Mouse (Mus musculus) neutrophil, adult 5-6 weeks (primary cell): ENCODE measurements at regions not wholly inside any gene's neighbourhood (a gene's known extent, or its start where the extent isn't known, plus 50 kb on each side); places are given as distances from the start of the nearest gene placed in this dataset.

Experiments used
- ATAC-seq: fragments of 151-379, 151-347 bp; 2 replicates; pipeline ENCODE4 v1.8.0; 2017; ENCODE audit warnings: mild to moderate bottlenecking, moderate TSS enrichment; ENCODE audit not compliant: insufficient number of reproducible peaks, poor library complexity, low FRiP score, severe bottlenecking; ENCODE audit errors: extremely low read depth

- peak; percentile 21; the same call in 1 of the 2 replicates for ATAC-seq
Measured at GRCm38 (mm10) chr13:52035731-52036130, 189.3 kb downstream of the Gadd45g start.

DNA sequence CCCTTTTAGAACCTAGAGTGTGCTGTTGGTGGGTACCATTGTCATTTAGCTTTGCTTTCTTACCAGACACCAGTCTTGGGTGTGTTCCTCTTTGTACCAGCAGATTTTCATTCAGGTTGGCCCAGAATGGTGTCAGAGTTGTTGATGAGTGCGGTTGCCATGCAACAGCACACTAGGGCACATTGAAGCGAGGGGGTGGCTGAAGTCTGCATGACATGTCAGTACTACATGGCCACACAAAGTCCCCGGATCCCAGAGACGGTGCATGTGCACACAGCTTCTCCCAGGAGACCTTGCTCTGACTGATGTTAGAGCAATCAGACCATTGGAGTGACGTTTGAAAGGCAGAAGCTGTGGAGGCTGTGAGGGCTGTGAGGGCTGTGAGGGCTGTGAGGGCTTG is 189.9 kb downstream of the Gadd45g start:
- ATAC-seq, result peak; percentile 75

DNA sequence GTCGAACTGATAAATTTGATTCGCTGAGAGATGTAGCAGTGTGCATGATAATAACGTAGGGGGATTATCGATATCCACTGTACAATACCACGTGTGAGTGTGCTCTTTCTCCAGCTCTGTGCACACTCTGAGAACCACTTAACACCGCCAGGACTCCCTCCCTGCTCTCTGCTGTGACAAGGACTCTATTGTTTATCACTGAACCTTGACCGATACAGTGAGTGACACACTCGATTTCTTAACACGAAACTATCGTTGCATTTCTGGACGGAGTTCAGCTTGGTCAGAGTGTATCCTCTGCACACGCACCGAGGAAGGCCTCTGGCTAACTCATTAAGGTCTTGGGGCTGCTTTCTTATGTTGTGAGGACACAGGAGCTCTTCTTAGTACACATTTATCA is 190.7 kb downstream of the Gadd45g start:
- ATAC-seq, result no peak

DNA sequence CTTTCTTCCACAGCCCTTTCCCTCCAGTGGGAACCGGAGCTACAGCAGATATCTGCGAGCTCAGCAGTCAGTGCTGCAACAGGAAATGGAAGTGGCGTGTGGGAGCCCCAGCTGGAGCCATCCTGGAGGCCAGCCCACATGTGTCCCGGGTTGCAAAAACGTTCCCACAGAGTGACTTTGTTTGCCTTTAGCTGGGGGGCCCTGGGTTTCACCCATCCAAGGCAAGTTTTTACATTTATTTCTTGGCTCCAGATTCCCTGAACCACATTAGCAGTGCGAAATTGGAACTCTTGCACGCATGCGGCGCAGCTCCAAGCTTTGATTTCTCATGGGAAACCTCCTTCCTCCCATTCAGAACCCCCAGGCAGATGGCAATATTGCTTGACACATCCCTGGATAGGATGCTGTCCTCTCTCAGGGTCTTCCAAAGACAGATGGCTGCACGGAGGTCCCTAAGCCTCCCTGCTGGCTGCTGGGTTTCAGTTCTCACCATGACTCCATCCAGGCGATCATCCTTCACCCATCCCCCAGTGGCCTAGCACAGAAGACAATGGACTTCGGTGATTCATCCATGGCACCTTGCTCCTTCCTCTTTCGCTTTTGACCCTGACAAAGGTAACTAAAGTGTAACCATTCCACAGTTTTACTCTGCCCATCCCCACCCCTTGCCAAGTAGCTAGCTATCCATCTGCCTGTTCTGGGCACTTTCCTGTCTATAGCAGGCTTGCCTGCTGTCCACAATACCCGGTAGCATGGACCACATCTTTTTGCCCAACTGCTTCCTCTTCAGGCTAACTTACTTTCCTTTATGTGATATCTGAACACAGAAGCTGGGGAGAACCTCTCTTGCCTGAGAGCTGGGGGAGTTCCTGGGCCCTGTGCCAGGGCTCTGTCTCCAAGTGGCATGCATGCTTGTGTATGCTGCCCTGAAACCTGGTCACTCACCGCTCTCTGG is 195.3 kb downstream of the Gadd45g start:
- ATAC-seq, result peak; percentile 63

GRCm38 (mm10) chr13:52042867-52043266 is 196.4 kb downstream of the Gadd45g start:
- ATAC-seq, result no peak

- no peak for ATAC-seq
Measured at GRCm38 (mm10) chr13:52043916-52044315, 197.4 kb downstream of the Gadd45g start.

- ATAC-seq, result no peak
Measured at GRCm38 (mm10) chr13:52045349-52045748, 198.9 kb downstream of the Gadd45g start.

DNA sequence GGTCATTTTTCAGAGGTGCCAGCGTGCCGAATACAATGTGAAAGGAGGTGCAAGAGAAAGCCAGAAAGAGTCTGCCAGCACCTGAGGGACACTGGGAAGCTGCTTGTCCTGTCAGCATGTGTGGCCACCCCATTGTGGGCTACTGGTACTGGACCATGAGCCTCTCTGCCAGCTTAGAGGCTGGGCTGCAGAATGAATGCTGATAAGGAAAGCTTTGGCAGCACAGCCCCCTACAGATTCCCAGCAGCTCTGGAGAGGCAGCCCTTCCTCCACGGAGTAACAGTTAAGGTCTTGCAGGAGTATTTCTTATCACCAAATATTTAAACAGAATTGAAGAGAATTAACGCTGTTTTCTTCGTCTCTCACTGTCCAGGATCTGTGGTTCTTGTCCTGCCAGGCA is 199.5 kb downstream of the Gadd45g start:
- ATAC-seq, result no peak

GRCm38 (mm10) chr13:52046700-52047099 is 200.2 kb downstream of the Gadd45g start:
- ATAC-seq, result no peak

GRCm38 (mm10) chr13:52047937-52048336 is 201.5 kb downstream of the Gadd45g start:
- ATAC-seq, result no peak

DNA sequence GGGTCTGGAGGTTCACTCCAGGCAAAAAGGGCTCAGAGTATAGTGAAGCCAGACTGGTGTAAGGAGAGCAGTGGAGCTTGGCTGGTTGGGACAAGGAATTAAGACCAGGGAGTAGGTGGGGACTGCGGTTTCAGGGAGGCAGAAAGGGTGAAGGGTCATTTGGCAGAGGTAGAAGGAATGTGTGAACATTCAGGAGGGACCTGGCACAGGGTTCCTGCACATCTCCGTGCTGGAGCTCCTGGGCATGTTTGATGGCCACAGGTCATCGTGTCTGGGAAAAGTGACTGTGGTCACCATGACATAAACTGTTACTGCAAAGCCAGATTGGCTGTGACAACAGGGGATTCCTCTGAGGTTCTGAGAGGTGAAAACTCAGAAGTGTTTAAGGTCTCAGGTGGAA is 202.3 kb downstream of the Gadd45g start:
- ATAC-seq, result no peak

DNA sequence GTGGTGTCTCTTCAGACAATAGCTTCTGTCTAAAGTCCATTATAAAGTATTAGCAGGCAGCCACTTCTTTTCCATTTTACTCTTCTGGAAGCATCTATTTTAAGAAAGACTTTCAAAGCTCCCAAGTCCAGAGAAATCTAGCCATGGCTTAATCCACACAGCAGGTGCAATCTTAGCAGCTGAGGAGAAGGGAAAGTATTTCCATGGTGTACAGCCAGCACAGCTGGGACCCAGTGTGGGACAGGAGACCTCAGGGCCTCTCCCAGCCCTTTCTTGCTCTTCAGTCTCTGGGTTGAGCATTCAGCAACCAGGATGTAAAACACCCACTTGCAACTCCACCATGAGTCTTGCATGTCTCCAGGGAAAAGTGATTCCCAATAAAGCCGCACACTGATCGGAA is 202.8 kb downstream of the Gadd45g start:
- no peak for ATAC-seq

DNA sequence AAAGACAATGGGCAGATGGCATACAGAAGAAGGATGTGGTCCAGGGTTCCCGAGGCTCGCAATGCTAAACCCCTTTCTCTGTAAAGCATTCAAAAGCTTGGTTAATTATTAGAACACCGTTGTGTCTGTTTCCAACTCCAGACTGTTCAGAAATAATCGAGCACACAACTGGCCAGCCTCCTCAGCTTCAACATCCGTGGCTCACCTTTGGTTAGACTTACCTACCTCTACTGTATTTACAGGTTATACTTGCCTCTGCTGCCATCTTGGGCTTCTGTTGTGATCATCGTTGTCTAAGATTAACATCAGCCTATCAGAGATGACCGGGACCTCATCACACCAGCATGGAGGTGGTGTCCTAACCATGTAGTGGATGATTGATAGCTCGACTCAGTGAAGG is 209.3 kb downstream of the Gadd45g start:
- no peak for ATAC-seq

DNA sequence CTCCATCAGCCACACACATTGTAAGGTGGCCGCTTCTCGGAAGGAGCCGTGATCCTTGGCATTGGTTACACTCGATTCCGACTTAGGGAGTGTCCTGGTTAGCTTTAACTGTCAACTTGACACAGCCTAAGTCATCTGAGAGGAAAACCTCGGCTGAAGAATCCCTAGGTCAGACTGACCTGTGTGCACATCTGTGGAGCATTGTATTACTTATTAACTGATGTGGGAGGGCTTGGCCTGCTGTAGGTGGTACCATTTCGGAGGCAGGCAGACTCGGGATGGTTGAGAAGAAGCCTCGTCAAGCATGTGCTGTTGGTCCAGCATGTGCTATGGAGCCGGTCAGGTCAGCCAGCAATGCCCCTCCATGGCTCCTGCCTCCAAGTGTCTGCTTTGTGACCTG is 211.0 kb downstream of the Gadd45g start:
- ATAC-seq, result no peak

DNA sequence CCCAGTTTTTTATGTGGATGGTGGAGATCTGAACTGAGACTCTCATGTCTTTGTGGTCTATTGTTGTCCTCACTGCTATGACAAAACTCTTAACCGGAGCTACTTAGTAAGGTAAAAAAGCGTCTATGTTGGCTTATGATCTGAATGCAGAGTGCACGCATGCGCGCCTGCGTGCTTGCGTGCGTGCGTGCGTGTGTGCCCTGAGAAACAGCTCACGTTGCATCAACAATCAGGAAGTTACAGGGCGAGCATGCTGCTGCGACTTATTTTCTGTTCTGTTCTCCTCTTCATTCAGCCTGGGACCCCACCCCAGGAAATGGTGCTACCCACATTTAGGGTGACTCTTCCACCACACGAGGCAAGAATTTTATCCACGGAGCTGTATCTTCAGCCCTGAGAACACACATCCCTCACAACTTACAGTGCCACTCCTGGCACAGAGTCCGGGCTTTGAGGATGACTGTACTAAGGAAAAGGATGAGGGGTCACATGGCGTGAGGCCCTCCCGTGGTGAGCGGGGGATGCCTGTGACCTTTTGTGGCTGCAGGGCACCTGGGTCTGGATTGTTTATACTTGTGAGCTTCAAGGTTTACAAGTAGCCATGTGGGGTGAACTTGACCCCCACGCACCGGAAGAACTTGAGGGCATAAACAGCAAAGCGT is 213.4 kb downstream of the Gadd45g start:
- ATAC-seq, result no peak

GRCm38 (mm10) chr13:52060418-52060870 is 214.0 kb downstream of the Gadd45g start:
- ATAC-seq, result no peak

- peak; percentile 26; the same call in 1 of the 2 replicates for ATAC-seq
Measured at GRCm38 (mm10) chr13:52061454-52061853, 215.0 kb downstream of the Gadd45g start.

DNA sequence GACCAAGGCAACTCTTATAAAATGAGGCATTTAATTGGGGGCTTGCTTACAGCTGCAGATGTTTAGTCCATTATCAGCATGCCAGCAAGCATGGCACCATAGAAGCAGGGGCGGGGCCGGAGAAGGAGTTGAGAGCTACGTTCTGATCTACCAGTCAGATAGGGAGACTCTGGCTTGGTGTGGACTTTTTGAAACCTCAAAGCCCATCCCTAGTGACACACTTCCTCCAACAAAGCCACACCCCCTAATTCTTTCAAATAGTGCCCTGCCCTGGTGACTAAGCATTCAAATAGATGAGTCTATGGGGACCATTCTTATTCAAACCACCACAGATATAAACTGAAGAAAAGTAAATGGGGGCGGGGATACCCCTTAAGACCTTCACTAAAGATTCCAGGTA is 215.4 kb downstream of the Gadd45g start:
- peak; percentile 42; the same call in 1 of the 2 replicates for ATAC-seq

DNA sequence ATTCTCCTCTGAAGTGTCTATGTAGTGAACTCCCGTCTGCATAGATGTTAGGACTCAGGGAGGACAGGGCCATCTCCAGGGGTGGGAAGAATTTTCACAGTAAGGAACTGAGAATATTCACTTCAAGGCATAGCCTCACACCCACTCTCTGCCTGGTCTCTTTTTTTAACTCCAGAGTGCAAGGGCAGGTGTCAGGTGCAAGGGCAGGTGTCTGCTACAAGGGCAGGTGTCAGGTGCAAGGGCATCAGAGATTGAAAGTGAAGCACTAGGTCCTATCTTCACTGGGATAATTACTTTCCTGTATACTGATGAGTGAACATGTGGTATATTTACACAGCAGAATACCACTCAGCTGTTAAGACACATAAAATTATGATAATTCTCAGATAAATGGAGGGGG is 216.1 kb downstream of the Gadd45g start:
- no peak for ATAC-seq

DNA sequence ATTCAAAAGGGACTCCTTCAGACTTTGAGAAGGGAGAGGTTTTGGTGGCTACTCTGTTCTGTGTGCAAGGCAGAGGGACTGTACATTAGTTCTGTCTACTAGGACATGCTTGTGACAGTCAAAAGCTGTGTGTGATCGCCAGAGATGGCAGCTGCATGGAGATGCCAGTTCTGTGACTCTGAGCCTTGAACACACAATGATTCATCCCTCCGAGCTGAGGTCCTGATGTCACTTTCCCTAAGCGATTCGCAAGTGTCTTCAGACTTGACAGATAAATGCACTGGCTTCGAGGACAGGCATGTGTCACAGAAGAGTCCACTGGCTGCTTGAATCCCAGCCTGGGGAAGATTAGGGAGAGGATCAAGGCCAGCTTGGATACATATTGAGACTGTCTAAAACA is 218.8 kb downstream of the Gadd45g start:
- no peak for ATAC-seq
